Mouse (Mus musculus): ENCODE measurements around the gene Gm43517. TPM values are rescaled to one million over a fixed set of nuclear protein-coding genes. Genes with fewer than 3 reads are reported as not detected.

Gm43517 gene
- polyA plus RNA-seq, 1 experiment from 2014 or later: not detected

Other genes with a start within 250 kb of the Gm43517 start
- gene Foxg1, start 2.5 kb upstream of the Gm43517 start, polyA plus RNA-seq (2015; fragmentation: Nextera tagmentation; extraction: Ambion mirVana): 1.8 TPM in 1 of 2 replicates, not detected in the other

Measured in hindbrain, embryonic 16.5 days (tissue).